In the genomic region with DNA sequence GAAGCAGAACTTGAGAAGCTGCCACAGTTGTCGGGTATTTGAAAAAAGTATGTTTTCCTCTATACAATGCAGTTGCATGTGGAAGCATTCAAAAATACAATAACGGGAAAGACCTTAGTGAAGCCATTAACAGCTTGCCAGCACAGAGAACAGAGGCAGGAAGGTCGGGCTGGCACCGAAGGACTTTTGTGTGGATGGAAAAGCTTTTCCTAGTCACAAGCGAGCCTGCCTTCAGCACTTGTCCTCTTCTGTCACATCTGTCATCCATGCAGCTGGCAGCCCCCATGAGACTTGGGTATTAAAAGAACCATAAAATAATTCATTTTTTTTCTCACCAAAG, we compare ENCODE assay signal across 14 mouse cellular contexts. TPM values are rescaled to one million over a fixed set of nuclear protein-coding genes. Genes with fewer than 3 reads are reported as not detected.
DNase-seq lines count a peak whose midpoint lies in the region; ATAC-seq lines count a peak whose summit lies in the region.
"Had no signal": no experiment of that assay in that cellular context is flagged by ENCODE, and none has a peak within 500 bp of the region (broad histone marks: within the 10 kb centered on the region; RNA-seq: fewer than 3 reads in every experiment).

No protein-coding gene starts in this region.

- no peak for ATAC-seq in heart, embryonic 15.5 days (replicated peaks; ENCODE audit: insufficient number of reproducible peaks, insufficient read depth, low FRiP score, low read depth)
- ATAC-seq in hindbrain, embryonic 12.5 days (ENCODE audit: low FRiP score), result no peak
- ATAC-seq in midbrain, embryonic 15.5 days (replicated peaks), result peak; percentile 31; the same call in 1 of the 2 replicates
- no peak for ATAC-seq in liver, embryonic 11.5 days (replicated peaks; ENCODE audit: low FRiP score)

- peak overlapping the region; percentile 16; the same call in 1 of the 2 replicates for H3K4me2 ChIP-seq in heart, embryonic 15.5 days
- peak overlapping the region; percentile 51 for H3K4me2 ChIP-seq in hindbrain, embryonic 12.5 days (replicated peaks)
- H3K4me2 ChIP-seq in midbrain, embryonic 15.5 days, result peak overlapping the region; percentile 49
- no peak overlapping the region for H3K4me2 ChIP-seq in liver, embryonic 11.5 days

- no peaks in the 10 kb centered on the region for H3K9me3 ChIP-seq in heart, embryonic 15.5 days (replicated peaks)
- H3K9me3 ChIP-seq in embryonic facial prominence, embryonic 10.5 days, result no peaks in the 10 kb centered on the region
- H3K9me3 ChIP-seq in hindbrain, embryonic 12.5 days (replicated peaks), result no peaks in the 10 kb centered on the region
- H3K9me3 ChIP-seq in midbrain, embryonic 15.5 days, result no peaks in the 10 kb centered on the region
- no peaks in the 10 kb centered on the region for H3K9me3 ChIP-seq in liver, embryonic 11.5 days (ENCODE audit: control insufficient read depth, low read length)

- WGBS in heart, embryonic 15.5 days, result 25% methylated on average over 5 of the region's 5 CpGs
- WGBS in embryonic facial prominence, embryonic 10.5 days, result 34% methylated on average over 5 of the region's 5 CpGs
- 27% methylated on average over 5 of the region's 5 CpGs for WGBS in hindbrain, embryonic 12.5 days
- WGBS in midbrain, embryonic 15.5 days, result 17% methylated on average over 5 of the region's 5 CpGs
- WGBS in liver, embryonic 11.5 days, result 56% methylated on average over 5 of the region's 5 CpGs

- H3K36me3 ChIP-seq in heart, embryonic 15.5 days, result no peaks in the 10 kb centered on the region
- H3K36me3 ChIP-seq in embryonic facial prominence, embryonic 10.5 days (replicated peaks), result no peaks in the 10 kb centered on the region
- no peaks in the 10 kb centered on the region for H3K36me3 ChIP-seq in hindbrain, embryonic 12.5 days
- H3K36me3 ChIP-seq in midbrain, embryonic 15.5 days (replicated peaks), result no peaks in the 10 kb centered on the region
- H3K36me3 ChIP-seq in liver, embryonic 11.5 days (ENCODE audit: control insufficient read depth, insufficient read depth, low read length), result no peaks in the 10 kb centered on the region

- peaks cover 20% of the 10 kb centered on the region for H3K4me1 ChIP-seq in heart, embryonic 15.5 days (replicated peaks)
- peaks cover 23% of the 10 kb centered on the region for H3K4me1 ChIP-seq in embryonic facial prominence, embryonic 10.5 days
- peaks cover 21% of the 10 kb centered on the region for H3K4me1 ChIP-seq in hindbrain, embryonic 12.5 days
- H3K4me1 ChIP-seq in midbrain, embryonic 15.5 days, result peaks cover 18% of the 10 kb centered on the region
- H3K4me1 ChIP-seq in liver, embryonic 11.5 days (replicated peaks; ENCODE audit: control insufficient read depth, insufficient read depth, low read length), result 0 out of 2 replicates have a peak, but pooled peaks cover 3% of the 10 kb centered on the region

- H3K27ac ChIP-seq in heart, embryonic 15.5 days, result peak overlapping the region; percentile 56
- no peak overlapping the region; the same call in 1 of the 2 replicates for H3K27ac ChIP-seq in embryonic facial prominence, embryonic 10.5 days (replicated peaks)
- no peak overlapping the region for H3K27ac ChIP-seq in hindbrain, embryonic 12.5 days
- no peak overlapping the region for H3K27ac ChIP-seq in midbrain, embryonic 15.5 days
- no peak overlapping the region for H3K27ac ChIP-seq in liver, embryonic 11.5 days (ENCODE audit: low read depth, low read length)

- no peak for DNase-seq in heart, postnatal 4 days
- DNase-seq in embryonic facial prominence, embryonic 10.5 days (ENCODE audit: low spot score), result no peak
- DNase-seq in frontal cortex, postnatal 36 days (ENCODE audit: low spot score in 2 of 2), result no peak
- no peak for DNase-seq in yolk sac, embryonic 10.5 days (ENCODE audit: low spot score)
- no peak for DNase-seq in liver, embryonic 11.5 days (ENCODE audit: low spot score)
- DNase-seq: adrenal gland, adult 8-10 months; B cell, adult 2 months; cerebellum, adult 18-20 months; gastrocnemius, postnatal 36 days; kidney, postnatal 4 days; liver had no signal

- H3K9ac ChIP-seq in heart, embryonic 15.5 days, result no peak overlapping the region
- H3K9ac ChIP-seq in hindbrain, embryonic 12.5 days, result no peak overlapping the region; the same call in 1 of the 2 replicates
- no peak overlapping the region for H3K9ac ChIP-seq in midbrain, embryonic 15.5 days
- H3K9ac ChIP-seq in liver, embryonic 11.5 days (ENCODE audit: low read depth, low read length), result no peak overlapping the region

- H3K27me3 ChIP-seq in heart, embryonic 15.5 days, result no peaks in the 10 kb centered on the region
- H3K27me3 ChIP-seq in embryonic facial prominence, embryonic 10.5 days (replicated peaks; ENCODE audit: low read depth, poor library complexity, severe bottlenecking), result no peaks in the 10 kb centered on the region
- H3K27me3 ChIP-seq in hindbrain, embryonic 12.5 days, result no peaks in the 10 kb centered on the region
- no peaks in the 10 kb centered on the region for H3K27me3 ChIP-seq in midbrain, embryonic 15.5 days (replicated peaks)
- H3K27me3 ChIP-seq in liver, embryonic 11.5 days (replicated peaks; ENCODE audit: control insufficient read depth, insufficient read depth, low read length), result no peaks in the 10 kb centered on the region

- no peak overlapping the region for H3K4me3 ChIP-seq in heart, embryonic 15.5 days
- peak overlapping the region; percentile 54; the same call in 1 of the 2 replicates for H3K4me3 ChIP-seq in embryonic facial prominence, embryonic 10.5 days
- H3K4me3 ChIP-seq in hindbrain, embryonic 12.5 days, result 0 out of 2 replicates have a peak overlapping the region, but pooled peaks have one; percentile 29
- H3K4me3 ChIP-seq in midbrain, embryonic 15.5 days, result no peak overlapping the region
- no peak overlapping the region for H3K4me3 ChIP-seq in liver, embryonic 11.5 days (ENCODE audit: low read depth, low read length)

RNA-seq across cellular contexts. Expression of gene Itga8, which starts 27.3 kb away (rescaled TPM):
- 11.4 and 15.5 TPM in 2 replicates for polyA plus RNA-seq in heart, embryonic 15.5 days (2015; fragmentation: Nextera tagmentation; extraction: Ambion mirVana)
- 10 to 100 TPM; 11.8 to 12.1 TPM for total RNA-seq in heart, postnatal 4 days (2021)
- polyA plus RNA-seq in embryonic facial prominence, embryonic 10.5 days (2016; fragmentation: Nextera tagmentation; extraction: Ambion mirVana), result 8.0 and 8.3 TPM in 2 replicates
- 4.8 and 5.0 TPM in 2 replicates for polyA plus RNA-seq in hindbrain, embryonic 12.5 days (2016; fragmentation: Nextera tagmentation; extraction: Ambion mirVana)
- polyA plus RNA-seq in midbrain, embryonic 15.5 days (2015; fragmentation: Nextera tagmentation; extraction: Ambion mirVana), result 1.8 and 2.4 TPM in 2 replicates
- polyA plus RNA-seq in liver, embryonic 11.5 days (2014; fragmentation: Nextera tagmentation; extraction: Ambion mirVana), result 8.1 and 8.9 TPM in 2 replicates

Comparison
In these comparisons a context has a peak if more than half of its experiments do, and no peak if none do; other contexts are left out.
1. H3K4me3 ChIP-seq: peak in embryonic facial prominence, embryonic 10.5 days (single experiment) and hindbrain, embryonic 12.5 days (single experiment); none in heart, embryonic 15.5 days (single experiment), midbrain, embryonic 15.5 days (single experiment) and liver, embryonic 11.5 days (single experiment).